Comparison of ENCODE assay signal across 17 mouse cellular contexts in the genomic region with DNA sequence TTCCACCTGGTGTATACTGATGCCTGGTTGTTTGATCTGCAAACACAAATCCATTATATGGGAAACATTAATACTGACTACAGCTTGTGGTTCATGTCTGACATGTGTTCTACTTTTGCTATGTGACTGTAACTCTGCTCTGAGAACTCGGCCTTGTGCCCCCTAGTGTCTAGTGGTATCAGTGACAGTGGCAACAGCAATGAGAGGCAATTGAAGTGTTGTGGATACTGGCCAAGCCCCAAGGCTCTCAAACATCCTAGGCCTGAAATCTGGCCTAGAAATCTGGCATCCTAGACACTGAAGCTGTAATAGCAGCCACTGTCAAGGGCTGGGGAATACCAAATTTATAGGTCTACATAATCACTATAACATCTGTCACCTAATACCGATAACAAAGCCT. TPM values are rescaled to one million over a fixed set of nuclear protein-coding genes. Genes with fewer than 3 reads are reported as not detected.
DNase-seq lines count a peak whose midpoint lies in the region; ATAC-seq and TF ChIP-seq lines count a peak whose summit lies in the region.
"Had no signal": no experiment of that assay in that cellular context is flagged by ENCODE, and none has a peak within 500 bp of the region (broad histone marks: within the 10 kb centered on the region; RNA-seq: fewer than 3 reads in every experiment).

No protein-coding gene starts in this region.

- DNase-seq in left cerebral cortex, adult 2 months (ENCODE audit: extremely low spot score in 1 of 2, low spot score in 2 of 2) = no peak
- no peak for DNase-seq in left cerebral cortex, postnatal 14 days (ENCODE audit: low spot score in 2 of 2)
- DNase-seq in MEL-GATA-1-ER (ENCODE audit: extremely low read depth, low read depth) = peak; percentile 44
- DNase-seq in forelimb bud, embryonic 11.5 days (ENCODE audit: low read depth, low spot score) = peak; percentile 25
- DNase-seq in frontal cortex, postnatal 25 days (ENCODE audit: low spot score in 2 of 2) = no peak
- DNase-seq in cerebellum, adult 11-12 months = no peak
- DNase-seq: cerebellum, adult 2 months; gastrocnemius, adult 2 months; heart, postnatal 10 days; layer of hippocampus, postnatal 36 days had no signal

- TF ChIP-seq CTCF in left cerebral cortex, adult 2 months (IDR thresholded peaks at IDR 0.05) = peak; percentile 5; the same call in 1 of the 2 replicates
- TF ChIP-seq CTCF in E14TG2a.4 (conservative IDR thresholded peaks at IDR 0.05; ENCODE audit: low read length) = peak; percentile 72

- ATAC-seq in activated CD4-positive, CD25-positive, alpha-beta regulatory T cell, adult 4 months = no peak
- ATAC-seq: midbrain, embryonic 15.5 days had no signal

- H3K36me3 ChIP-seq in E14TG2a.4 (ENCODE audit: insufficient read depth, low read length) = no peaks in the 10 kb centered on the region
- H3K36me3 ChIP-seq: intestine, embryonic 15.5 days; liver, embryonic 15.5 days; midbrain, embryonic 15.5 days had no signal

- no peak overlapping the region for H3K4me3 ChIP-seq in left cerebral cortex, adult 2 months
- H3K4me3 ChIP-seq in E14TG2a.4 (replicated peaks; ENCODE audit: low read length) = no peak overlapping the region
- H3K4me3 ChIP-seq: gastrocnemius, adult 2 months; intestine, embryonic 15.5 days; liver, embryonic 15.5 days; midbrain, embryonic 15.5 days had no signal

- no peaks in the 10 kb centered on the region for H3K4me1 ChIP-seq in E14TG2a.4 (replicated peaks; ENCODE audit: low read depth, low read length)
- H3K4me1 ChIP-seq: intestine, embryonic 15.5 days; midbrain, embryonic 15.5 days had no signal

- intact Hi-C loops in left cerebral cortex, adult 2 months (cut with DNase I) = no loop called here
- intact Hi-C loops in left cerebral cortex, postnatal 14 days (cut with DNase I) = no loop called here

- no peak overlapping the region for H3K27ac ChIP-seq in left cerebral cortex, adult 2 months
- H3K27ac ChIP-seq: gastrocnemius, adult 2 months; intestine, embryonic 15.5 days; liver, embryonic 15.5 days; midbrain, embryonic 15.5 days had no signal

- H3K27me3 ChIP-seq in E14TG2a.4 (ENCODE audit: insufficient read depth, low read length) = no peaks in the 10 kb centered on the region; the same call in 1 of the 2 replicates
- H3K27me3 ChIP-seq: intestine, embryonic 15.5 days; midbrain, embryonic 15.5 days had no signal

- H3K9me3 ChIP-seq in E14TG2a.4 (ENCODE audit: low read length) = no peaks in the 10 kb centered on the region
- H3K9me3 ChIP-seq: intestine, embryonic 15.5 days; liver, embryonic 15.5 days; midbrain, embryonic 15.5 days had no signal

RNA-seq across cellular contexts. Expression of gene Rnf212, which starts 30.9 kb away (rescaled TPM):
- total RNA-seq in left cerebral cortex, adult 2 months (2021) = not detected
- not detected for total RNA-seq in left cerebral cortex, postnatal 14 days (2021)
- not detected for polyA plus RNA-seq in activated CD4-positive, CD25-positive, alpha-beta regulatory T cell, adult 4 months (2017; shearing (Covaris generic))
- total RNA-seq: gastrocnemius, adult 2 months; heart, postnatal 10 days; layer of hippocampus, postnatal 36 days; neutrophil, adult 5-6 weeks had no signal
- polyA plus RNA-seq: cerebellum, adult 2 months; midbrain, embryonic 15.5 days had no signal

RNA-seq across cellular contexts. Expression of gene Tmed11, which starts 51.3 kb away (rescaled TPM):
- total RNA-seq in left cerebral cortex, adult 2 months (2021) = not detected
- total RNA-seq in left cerebral cortex, postnatal 14 days (2021) = not detected
- polyA plus RNA-seq in activated CD4-positive, CD25-positive, alpha-beta regulatory T cell, adult 4 months (2017; shearing (Covaris generic)) = not detected
- total RNA-seq: gastrocnemius, adult 2 months; heart, postnatal 10 days; layer of hippocampus, postnatal 36 days; neutrophil, adult 5-6 weeks had no signal
- polyA plus RNA-seq: cerebellum, adult 2 months; liver, embryonic 15.5 days; midbrain, embryonic 15.5 days; small intestine, adult 2 months had no signal

RNA-seq across cellular contexts. Expression of gene Fgfrl1, which starts 51.7 kb away (rescaled TPM):
- 10 to 100 TPM; 19.7 to 21.7 TPM for total RNA-seq in left cerebral cortex, adult 2 months (2021)
- total RNA-seq in left cerebral cortex, postnatal 14 days (2021) = 10 to 100 TPM; 14.4 to 20.7 TPM
- polyA plus RNA-seq in activated CD4-positive, CD25-positive, alpha-beta regulatory T cell, adult 4 months (2017; shearing (Covaris generic)) = not detected

Comparison
In these comparisons a context has a peak if more than half of its experiments do, and no peak if none do; other contexts are left out.
1. DNase-seq: peak in MEL-GATA-1-ER (single experiment) and forelimb bud, embryonic 11.5 days (single experiment); none in left cerebral cortex, adult 2 months (0 of 2), left cerebral cortex, postnatal 14 days (0 of 2), frontal cortex, postnatal 25 days (0 of 2) and cerebellum, adult 11-12 months (single experiment).